Mouse (Mus musculus): ENCODE results near the gene Fbxo39.

Fbxo39 gene

DNA sequence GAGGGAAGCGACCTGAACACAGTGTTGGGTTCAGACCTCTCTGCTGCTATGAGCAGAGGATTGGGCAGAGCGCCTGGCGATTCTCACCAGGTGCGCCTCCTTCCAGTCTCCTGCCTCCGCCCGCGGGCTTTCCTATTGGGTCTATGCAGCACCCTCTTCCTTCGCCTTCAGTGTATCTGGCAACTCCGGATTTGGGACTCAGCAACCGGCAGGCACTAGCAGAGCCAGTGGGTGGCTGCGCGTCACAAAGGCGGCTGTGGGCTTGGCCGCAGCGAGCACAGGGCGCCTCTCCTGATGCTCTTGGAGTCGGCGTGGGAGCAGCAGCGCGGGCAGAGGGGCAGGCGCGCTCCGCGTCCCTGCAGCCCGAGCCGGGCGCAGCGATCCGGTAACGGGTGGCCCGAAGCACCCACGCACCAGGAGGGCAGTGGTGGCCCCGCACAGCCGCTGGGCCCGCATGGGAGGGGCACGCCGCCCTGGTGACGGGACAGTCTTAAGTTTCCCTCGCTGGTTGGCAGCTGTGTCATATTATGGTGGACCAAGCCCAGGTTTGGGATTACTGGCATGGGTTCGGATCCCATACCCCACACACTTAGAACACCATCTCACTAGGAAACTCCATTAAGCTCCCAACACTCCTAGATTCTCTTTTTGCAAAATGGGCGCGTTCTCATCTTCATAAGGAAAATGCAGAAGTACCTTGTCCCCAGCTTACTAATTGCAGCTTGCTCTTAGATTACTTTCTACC is at the start of gene Fbxo39:
Fbxo39 (plus strand) TSS at position 294 of the 745 bp plus-strand sequence.
- DNase-seq (ENCODE audit: low read depth in 1 of 2, low spot score in 2 of 2): no peak

DNA sequence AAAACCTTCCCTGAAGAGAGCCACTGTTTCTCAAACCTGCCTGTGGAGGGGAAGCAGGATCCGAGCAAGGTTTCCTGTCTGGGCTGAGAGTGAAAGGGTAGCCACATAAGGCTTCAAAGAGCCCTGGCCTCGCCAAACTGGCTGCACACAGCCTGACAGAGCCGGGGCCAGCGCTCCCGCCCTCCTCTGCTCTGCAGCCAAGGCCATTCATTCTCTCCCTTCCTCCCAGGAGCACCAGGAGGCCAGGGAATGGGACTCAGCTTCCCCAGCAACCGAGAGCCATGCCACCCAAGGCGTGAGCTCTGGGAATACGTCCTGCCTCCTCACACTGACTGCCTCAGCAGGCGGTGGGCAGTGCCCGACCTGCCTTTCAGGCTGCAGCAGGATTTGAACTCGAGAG is 48.8 kb upstream of the Fbxo39 start:
- DNase-seq (ENCODE audit: low read depth in 1 of 2, low spot score in 2 of 2): no peak

DNA sequence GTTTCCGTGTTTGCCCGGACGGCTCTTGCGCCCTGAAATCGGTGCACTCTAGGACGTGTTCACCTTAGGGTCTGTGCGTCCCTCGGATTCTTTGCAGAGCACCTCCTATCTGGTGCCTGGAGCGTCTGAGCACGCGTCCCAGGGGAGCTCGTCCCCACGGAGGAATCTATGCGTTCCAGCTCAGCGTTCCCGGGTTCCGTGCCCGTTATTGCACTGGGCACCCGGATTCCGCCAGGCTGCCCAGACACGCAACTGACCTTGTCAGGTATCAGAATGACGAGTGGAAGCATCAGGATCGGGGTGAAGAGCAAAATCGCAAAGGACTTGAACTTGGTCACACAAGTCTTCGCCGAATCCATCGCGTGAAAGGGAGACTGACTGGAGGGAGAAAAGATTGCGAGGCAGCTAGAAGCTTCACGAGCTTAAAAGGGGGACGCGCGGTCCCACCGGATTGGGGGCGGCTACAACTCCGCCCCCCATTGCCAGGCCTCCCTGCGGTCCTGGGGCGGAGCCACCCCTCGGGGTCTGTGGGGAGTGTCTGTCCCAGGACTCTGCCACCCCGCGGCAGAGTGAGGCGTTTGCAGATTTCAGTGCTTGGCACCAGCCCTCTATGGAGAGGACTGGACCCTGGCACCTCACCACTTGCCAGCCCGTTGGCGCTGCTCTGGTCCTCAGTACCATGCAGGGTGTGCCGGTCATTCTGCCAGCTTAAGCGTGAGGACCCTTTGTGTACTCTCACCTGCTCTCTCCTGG is 47.9 kb upstream of the Fbxo39 start:
- DNase-seq (ENCODE audit: low read depth in 1 of 2, low spot score in 2 of 2): no peak

DNA sequence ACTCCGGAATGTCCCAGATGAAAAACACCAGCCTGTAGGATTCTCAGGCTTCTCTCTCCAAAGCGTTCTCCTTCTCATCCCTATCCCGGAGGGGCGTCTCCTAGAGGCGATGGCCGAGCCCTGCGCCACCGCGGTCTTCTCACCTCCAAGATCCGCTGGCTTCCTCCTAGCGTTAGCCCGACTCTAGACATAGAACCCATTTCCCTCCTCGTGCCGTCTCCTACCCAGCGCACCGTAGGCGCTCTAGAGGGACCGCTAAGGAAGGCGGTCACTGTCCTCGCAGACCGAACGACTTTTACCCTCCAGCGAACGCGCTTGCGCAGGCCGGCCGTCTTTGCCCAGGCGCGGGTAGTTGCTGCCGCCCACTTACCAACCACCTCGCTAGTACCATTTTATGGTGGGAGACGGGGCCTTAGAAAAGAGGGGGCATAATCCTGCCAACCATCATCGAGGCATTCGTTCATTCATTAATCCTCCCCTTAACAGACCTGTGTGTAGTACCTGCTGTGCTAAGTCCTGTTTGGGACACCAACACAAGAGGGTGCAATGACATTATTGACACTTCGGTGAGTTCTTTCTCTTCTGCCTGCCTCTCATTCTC is 47.2 kb upstream of the Fbxo39 start, which contains the start of gene Slc13a5:
Slc13a5 (minus strand) TSS at position 263 of the 601 bp plus-strand sequence.
- no peak for DNase-seq (ENCODE audit: low read depth in 1 of 2, low spot score in 2 of 2)

DNA sequence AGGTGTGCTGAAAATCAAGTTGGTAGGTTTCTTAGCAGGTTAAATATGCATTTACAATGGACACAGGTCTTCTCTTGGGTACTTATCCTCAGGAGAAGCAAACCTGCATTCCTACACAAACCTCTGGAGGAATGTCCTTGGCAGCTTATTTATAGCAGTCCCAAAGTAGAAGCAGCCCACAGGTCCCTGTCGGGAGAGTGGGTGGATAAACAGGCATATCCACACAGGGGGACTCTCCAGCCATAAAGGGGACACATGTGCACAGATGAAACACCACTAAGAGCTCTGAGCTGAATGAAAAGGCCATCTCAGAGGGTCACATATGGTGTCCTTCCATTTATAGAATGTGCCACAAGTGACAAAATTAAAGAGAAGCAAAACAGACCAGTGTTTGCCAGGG is 42.5 kb upstream of the Fbxo39 start:
- no peak for DNase-seq (ENCODE audit: low read depth in 1 of 2, low spot score in 2 of 2)

DNA sequence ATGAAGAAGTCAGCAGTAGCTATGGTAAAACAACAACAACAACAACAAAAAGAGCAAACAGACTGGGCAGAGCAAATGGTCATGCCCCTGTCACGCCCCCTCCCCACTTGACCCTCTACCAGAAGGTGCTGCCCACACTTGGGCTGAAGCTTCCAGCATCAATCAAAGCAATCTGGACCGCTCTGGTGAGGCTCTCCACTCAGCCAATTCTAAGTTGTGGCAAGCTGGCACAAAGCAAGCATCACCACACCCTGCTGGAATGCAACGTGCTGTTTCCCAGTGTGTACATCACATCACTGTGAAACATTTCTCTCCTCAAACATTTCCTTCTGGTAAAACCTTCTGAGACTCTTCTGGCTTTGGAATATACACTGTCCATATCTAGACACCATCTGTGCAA is 40.9 kb upstream of the Fbxo39 start:
- DNase-seq (ENCODE audit: low read depth in 1 of 2, low spot score in 2 of 2): no peak

DNA sequence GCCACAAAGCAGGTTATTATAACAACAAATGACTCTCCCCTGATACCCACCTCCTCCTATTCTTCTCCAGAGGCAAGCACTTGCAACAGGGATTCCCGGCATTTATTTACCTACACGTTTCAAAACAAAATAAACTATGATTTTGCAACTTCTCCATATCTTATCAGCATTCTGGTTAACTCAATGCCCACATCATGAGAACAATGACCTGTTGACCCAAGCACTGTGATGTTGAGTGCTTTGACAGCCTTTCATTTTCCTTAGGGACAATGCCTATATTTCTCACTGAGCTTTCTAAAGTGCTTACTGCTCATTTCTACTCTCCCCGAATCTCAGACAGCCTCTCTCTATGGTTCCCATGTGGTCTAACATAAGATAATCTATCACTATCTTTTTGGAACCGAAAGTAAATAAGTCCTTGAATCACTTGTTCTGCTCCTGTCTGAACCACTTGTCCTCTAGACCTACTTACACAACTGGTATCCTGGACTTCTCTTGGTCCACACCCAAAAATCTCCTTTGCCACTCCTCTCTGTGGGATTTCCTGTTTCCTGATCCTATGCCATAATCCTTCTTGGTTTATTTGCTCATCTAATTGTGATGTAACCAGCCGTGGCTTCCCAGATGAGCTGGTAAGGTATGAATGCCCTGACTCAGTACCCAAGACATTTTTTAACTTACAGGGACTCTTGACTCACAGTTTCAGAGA is 32.9 kb upstream of the Fbxo39 start:
- DNase-seq (ENCODE audit: low read depth in 1 of 2, low spot score in 2 of 2): no peak

DNA sequence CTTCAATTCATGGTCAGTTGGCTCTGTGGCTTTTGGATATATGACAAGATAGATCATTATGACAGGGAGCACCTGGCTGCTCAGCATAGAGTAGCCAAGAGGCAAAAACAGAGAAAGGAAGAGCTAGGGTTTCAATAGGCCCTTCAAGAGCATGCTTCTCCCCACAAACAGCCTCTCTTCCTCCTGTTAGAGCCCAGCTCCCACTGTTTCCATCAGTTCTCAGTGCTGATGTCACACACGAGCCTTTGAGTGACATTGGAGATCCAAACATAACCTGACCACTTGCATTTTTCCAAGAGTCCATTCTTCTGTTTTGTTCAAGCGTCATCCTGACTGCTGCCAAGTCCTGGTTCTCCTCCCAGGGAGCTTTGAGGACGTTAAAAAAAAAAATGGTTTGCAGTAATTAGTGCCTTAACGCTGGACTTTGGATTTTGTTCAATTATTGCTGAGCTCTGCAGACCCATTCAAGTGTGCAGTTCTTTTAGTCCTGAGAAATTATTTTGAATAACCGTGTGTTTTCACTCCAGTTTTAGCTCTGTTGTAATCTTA is 32.3 kb upstream of the Fbxo39 start:
- DNase-seq (ENCODE audit: low read depth in 1 of 2, low spot score in 2 of 2): no peak

DNA sequence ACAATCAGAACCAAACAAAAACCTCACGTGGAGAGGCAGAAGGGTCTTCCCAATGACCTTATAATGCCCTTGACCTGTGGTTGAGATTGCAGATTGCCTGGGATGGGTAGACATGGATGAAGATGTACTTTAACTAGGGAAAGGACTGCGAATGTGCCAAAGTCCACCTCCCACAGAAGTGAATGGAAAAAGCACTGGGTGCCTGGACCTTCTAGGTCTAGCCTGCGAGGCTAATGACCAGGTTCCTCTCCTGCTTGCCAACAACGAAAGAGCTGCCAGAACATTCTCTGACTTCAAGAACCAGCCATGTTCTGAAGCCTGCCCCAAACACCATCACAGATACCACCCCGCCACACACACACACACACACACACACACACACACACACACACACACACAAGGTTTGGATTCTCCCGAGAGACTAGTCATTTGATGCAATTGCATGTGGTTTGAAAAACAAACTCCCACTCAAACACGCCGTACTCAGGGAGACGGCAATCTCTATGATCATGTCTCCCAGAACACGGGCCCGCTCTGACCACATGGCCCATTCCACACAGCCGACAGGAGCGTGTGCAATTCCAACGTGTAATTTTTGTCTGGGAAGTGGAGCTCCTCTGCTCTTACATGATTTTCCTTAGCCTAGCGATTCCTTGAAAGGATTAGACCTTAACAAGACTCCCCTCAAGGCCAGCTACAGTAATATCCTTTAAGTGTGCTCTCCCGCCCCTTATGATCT is 30.6 kb upstream of the Fbxo39 start:
- DNase-seq (ENCODE audit: low read depth in 1 of 2, low spot score in 2 of 2): no peak

DNA sequence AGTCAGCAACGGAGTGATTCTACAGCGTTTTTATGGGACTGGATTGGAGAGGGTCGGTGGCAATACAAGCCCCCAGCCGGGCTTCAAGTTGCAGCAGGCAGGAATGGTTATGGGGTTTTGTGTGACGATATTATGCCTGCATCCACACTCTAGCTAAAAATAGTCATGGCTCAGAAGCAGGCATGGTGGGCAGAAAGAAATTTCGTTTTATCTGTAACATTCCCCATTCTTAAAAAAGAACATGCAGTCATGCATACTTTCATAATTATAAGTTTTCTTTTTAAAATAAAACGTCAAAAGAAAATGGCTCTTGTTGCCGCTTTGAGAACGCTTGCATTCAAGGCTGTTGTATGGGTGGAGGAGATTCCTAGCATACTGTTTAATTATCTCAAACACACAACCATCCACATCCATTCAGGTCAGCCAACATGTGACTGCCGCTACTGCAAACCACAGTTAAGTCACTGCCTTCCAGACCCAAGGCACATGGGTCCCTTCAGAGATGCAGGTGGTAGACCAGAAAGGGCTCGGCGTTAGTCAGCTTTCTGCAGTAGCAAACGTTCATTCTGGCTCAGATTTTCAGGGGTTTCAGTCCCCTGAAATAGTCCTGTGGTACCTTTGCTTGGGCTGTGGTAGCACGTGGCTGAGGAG is 29.6 kb upstream of the Fbxo39 start:
- no peak for DNase-seq (ENCODE audit: low read depth in 1 of 2, low spot score in 2 of 2)

DNA sequence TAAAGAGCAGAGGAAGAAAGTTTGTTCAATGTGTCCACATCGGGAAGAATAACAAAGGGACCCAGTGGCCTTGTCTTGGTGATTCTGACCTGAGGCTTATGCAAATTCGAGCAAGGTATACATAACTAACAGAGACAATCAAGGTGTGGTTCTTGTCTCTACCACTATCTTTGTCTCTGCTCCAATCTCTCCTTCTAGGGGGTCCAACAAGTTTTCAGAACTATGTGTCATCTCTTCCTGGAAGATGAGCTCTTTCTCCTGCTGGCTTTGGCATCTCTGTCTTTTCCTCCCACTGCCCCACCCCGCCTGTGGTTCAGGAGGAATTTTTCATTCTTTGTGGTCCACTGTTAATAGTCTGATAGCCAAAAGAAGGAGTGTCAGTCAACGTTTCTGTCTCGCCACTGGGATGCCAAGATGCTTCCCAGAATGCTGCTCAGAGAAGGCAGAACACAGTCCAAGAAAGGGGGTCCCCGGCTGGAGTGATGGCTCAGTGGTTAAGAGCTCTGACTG is 28.2 kb upstream of the Fbxo39 start:
- no peak for DNase-seq (ENCODE audit: low read depth in 1 of 2, low spot score in 2 of 2)

DNA sequence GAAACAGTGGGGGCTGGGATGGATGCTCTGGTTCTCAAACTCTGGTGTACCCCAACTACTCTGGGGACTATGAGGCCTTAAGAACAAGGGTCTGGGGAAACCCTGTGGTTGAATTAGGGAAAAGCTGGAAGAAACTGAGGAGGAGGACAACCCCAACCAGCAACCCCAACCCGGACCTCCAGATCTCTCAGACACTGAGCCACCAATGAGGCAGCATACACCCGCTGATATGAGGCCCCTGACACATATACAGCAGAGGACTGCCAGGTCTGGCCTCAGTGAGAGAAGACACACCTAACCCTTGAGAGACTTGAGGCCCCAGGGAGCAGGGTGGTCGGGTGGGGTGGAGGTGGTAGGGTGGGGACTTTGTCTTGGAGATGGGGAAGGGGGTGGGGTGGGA is 27.6 kb upstream of the Fbxo39 start:
- DNase-seq (ENCODE audit: low read depth in 1 of 2, low spot score in 2 of 2): no peak

DNA sequence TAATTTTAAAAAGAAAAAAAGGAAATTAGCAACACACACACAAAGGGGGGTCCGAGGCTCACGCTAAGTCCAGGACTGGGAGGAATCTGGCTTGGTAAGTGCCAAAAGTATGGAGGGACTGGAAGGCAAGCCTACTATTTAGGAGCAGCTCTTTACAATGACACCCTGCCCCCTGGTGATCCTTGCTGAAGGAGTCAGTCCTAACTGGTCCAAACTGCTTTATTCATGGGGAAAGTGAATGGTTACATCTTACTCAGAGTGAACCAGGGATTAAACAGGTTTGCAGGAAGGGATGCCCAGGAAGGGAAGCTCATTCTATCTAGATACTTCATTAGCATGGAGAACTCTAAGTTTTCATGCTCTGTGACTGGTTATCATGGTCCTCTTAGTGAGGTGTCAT is 27.1 kb upstream of the Fbxo39 start:
- no peak for DNase-seq (ENCODE audit: low read depth in 1 of 2, low spot score in 2 of 2)

DNA sequence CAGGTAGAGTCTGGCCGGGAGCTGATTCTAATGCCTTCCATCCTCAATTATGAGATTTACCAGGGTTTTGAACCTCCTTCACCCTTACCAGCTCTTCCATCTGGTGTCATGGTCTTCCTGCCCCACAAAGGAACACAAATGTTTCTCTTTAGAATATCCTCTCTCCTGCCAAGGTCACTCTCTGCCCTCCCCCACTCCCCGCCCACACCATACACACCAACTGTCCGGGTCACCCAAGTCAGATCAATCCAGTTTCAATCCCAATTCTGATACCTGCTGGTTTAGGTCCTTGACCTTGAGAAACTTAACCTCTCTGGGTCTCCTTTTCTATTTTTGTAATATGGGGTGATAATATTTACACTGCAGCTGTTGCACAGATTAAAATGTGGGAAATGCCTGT is 26.7 kb upstream of the Fbxo39 start:
- DNase-seq (ENCODE audit: low read depth in 1 of 2, low spot score in 2 of 2): no peak

DNA sequence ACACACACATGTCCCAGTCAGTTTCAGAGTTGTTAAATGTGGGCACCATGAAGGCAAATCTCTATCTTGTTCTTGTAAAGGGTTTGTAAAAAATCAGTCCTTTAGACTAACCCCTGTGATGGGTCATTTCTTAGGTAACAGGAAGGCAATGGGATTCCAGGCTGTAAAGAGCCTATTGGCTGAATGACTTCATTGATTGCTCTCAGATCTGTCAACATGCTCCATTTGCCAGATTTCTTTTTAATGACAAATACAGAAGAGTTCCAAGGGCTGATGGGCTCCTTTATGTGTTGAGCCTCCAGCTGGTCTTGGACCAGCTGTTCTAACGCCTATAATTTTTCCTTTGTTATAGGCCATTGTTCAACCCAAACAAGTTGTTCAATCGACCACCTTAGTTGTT is 21.1 kb upstream of the Fbxo39 start:
- no peak for DNase-seq (ENCODE audit: low read depth in 1 of 2, low spot score in 2 of 2)

DNA sequence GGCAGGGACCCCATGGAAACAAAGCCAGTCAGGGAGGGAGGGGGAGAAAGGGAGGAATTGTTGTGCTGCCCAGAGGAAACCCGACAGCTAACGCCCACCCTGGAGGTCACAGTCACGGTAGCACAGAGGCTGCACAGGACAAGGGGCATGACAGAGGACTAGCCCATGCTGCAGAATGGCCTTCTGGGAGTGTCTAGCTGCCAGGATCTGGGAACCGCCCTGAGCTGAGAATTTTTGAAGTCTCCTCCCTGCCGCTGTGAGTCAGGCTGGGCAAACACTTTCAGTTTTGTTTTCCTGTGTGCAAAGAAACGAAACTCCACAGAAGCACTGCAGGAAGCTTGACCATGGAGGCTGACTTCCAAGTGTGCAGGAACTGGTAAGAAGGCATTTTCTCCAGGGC is 12.9 kb upstream of the Fbxo39 start, which contains the start of gene Xaf1:
Xaf1 (plus strand) TSS at position 296 of the 400 bp plus-strand sequence.
- peak; percentile 21 to 52 for DNase-seq (ENCODE audit: low read depth in 1 of 2, low spot score in 2 of 2)

DNA sequence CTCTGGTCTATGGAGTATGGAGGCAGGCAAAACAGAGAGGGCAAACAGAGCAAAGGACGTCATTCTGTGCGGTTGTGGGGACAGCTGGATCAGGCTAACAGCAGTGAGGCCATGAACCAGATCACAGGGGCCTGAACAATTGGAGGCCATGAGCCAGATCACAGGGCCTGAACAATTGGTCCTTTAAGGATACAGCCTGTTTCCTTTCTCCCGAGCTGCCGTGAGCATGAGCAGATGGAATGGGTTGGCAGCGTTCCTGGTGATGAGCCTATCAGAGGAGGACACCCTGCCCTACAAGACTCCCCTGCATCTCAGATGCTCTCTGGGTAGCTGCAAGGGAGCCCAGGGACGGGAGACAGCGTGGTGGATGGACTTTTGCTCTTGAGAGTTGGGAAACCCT is 12.0 kb upstream of the Fbxo39 start:
- no peak for DNase-seq (ENCODE audit: low read depth in 1 of 2, low spot score in 2 of 2)

DNA sequence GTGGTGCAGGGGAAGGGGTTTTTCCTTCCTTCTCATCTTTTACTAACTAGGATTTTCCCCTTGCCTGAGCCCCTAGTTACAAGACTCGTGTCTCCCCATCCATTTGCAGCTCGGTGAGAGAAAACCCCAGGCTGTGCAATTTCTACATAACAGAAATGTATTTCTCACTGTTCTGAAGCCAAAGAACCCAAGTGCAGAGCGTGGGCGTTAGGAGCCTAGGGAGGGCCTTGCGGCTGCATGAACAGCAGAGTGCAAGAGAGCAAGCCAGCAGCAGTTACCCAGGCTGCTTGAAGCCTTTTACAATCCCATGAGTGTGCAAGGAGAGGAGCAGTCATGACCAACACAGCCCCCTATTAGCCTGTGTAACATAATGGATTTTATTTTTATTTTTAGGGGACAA is 6.8 kb upstream of the Fbxo39 start:
- DNase-seq (ENCODE audit: low read depth in 1 of 2, low spot score in 2 of 2): no peak

DNA sequence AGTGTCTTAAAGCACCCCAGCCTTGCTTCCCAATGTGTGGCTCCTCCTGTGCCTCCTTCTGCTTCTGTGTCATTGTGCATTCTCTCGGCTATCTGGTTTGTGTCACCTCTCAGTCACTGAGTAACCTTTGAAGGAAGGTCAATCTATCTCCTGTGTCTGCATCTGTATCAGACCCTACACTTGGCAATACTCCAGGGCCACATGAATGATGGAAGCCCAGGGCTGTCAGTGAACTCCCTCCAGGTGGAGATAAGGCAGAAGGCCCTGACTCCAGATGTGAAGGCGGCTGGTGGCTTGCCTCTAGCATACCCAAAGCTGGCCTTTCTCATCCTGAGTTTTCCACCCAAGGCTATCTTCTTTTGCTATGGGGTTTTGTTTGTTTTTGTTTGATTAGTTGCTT is 5.3 kb upstream of the Fbxo39 start:
- no peak for DNase-seq (ENCODE audit: low read depth in 1 of 2, low spot score in 2 of 2)

DNA sequence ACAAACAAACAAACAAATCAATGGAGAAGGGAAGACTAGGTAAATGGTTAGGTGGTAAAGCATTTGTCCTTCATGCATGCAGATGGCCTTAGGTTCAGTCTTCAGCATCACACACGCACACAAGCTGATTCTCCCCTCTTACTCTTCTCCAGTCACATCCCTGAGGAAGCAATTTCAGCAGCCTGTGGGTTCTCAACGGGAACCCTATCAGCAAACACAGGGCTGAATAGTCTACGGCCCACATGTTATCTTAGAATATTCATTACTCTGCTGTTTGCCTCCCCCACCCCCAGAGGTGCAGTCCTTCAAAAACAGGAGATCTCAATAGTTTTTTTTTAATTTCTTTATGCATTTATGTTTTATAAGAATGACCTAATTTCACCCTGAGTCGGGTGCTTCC is 3.8 kb upstream of the Fbxo39 start:
- DNase-seq (ENCODE audit: low read depth in 1 of 2, low spot score in 2 of 2): no peak

Data from monocyte, adult 2 months (primary cell).